Mouse (Mus musculus) frontal cortex, adult (tissue): ENCODE results near the gene Snrpc.

Experiments used
- ATAC-seq: cut with Nextera tagmentation; 2 replicates; pipeline ENCODE4 v1.9.2; 2017; ENCODE audit warnings: mild to moderate bottlenecking, moderate library complexity, mixed read lengths; ENCODE audit not compliant: low TSS enrichment

Gene Snrpc

DNA sequence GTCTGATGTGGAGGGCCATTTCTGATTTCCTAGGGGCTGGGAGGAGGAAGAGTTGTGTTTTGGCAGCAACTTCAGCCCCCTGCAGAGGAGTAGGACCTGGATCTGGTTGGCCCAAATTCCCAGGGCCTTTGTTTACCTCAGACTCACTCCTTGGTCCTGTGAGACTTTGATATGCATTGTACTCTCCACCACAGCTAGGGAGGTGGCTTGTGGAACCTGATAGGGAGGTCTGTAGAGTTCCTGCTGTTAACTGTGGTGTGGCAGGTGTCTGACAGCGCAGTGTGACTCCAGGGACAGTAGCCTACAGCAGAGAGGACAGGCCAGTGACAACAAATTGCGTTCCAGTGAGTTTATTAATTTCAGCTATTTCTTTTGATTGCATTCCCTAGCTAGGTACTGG, 21.2 kb downstream of the Snrpc start:
- no peak for ATAC-seq

DNA sequence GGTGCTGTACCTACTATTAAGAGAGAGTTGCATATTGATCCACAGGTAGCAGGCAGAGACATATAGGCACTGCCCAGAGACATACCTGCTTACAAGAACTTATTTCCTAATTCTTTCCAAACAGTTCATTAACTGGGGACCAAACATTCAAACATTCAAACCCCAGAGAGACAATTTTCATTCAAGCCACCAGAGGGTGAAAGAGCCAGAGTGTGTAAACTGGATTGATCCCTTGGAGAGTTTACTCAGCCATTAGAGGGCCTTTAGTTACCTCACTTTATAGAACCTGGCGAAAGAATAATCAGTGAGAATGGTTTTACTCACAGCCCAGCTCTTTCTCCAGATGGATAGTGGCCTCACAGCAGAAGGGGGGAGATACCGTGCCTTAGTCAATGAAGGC, 27.5 kb downstream of the Snrpc start:
- no peak for ATAC-seq

DNA sequence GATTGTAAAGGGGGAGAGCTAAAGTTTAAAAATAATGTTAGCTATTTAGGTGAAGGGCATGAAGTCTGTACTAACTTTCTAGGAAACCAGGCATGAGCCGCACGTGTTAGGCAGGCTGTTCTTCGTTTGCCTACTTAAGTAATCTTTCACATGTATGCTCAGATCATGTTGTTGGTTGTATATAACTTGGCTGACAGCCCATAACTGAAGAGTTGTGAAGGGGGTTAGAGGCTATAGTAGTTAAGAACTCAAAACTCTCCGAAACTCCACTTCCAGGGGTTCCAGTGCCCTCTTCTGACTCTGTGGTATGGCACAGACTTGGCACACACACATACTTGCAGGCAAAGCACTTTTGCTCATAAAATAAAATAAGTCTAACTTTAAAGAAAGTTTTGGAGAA, 28.8 kb downstream of the Snrpc start:
- ATAC-seq, result no peak

DNA sequence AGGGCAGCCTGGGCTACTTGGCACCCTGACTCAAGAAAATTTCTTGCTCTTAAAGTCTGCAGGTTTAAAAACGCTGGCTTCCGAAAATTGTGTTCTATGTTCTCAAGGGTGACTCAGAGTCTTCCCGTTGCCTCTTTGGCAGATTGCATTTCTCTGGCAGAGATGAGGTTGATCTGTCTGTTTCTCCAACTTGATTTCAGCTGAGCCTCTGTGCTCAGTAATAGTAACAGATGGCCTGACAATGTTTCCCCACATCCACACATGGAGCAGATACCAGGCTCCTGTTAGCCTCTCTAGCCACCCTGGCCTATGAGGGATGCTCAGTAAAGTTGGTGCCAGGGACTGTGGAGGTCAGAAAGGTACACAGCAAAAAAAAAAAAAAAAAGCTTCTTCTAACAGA, 33.9 kb downstream of the Snrpc start:
- peak; percentile 95 for ATAC-seq

DNA sequence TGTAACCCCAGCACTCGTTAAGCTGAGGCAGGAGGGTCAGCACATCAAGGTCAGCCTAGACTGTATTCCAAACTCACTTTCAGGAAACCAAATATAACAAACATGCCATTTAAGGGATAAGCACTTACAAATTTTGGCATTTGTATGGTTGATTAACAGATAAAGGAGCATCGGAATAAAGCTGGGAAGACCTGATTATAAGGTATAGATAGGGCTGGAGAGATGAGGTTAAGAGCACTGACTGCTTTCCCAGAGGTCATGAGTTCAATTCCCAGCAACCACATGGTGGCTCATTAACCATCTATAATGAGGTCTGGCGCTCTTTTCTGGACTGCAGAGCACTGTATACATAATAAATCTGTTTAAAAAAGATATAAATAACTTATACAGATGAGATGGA, 35.6 kb downstream of the Snrpc start:
- ATAC-seq, result no peak

DNA sequence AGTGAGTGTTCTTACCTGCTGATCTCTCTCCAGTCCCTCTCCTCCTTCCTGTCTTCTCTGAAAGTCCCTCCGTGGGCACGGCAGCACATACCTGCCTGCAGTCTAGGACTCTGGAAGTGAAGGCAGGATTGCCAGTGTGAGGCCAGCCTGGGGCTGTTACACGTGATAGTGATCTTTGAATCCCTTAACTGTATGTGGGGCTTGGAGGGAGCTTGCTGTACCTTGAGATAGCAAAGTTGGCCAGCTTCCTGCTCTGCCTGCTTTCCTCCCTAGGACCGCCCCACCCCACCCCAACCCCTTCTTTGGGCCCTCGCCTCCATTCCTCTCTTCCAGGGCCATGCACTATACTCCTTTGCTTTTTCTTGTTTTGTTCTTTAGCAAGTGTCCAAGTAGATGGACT, 36.6 kb downstream of the Snrpc start:
- ATAC-seq, result no peak

DNA sequence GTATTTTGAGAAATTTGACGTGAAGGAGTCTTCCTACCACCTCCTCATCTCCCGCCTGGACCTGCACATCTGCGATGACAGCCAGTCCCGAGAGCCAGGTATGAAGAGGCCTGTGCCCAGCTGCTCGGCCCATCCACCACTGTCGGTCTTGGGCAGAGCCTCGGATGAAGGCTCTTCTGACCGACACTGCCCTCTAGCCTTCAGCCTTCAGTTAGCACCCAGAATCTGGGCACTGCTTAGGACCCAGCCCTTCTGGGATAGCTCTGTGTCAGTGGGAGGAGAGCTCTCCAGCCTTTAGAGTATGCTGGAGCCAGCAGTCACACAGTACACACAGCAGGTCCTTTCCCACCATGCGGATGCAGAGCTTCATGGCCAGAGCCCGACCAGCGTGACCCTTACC, 43.6 kb downstream of the Snrpc start:
- no peak for ATAC-seq

DNA sequence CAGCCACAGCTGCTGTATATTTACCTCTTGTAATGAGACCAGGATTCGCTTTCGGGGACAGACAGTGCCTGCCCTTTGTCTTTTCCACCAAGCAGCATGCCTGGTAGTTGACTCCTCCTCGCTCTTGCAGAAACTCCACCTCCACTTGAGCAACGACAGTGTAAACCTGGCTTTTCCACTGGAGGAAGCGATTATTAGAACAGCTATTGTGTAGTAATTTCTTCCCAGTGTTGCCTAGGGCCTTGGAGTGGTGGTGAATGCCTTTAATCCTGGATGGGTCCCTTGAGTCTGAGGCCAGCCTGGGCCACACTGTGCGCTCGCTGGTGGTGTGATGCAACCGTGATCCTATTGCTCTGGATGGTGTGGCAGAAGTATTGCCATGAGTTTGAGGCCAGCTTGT, 45.2 kb downstream of the Snrpc start:
- ATAC-seq, result no peak

DNA sequence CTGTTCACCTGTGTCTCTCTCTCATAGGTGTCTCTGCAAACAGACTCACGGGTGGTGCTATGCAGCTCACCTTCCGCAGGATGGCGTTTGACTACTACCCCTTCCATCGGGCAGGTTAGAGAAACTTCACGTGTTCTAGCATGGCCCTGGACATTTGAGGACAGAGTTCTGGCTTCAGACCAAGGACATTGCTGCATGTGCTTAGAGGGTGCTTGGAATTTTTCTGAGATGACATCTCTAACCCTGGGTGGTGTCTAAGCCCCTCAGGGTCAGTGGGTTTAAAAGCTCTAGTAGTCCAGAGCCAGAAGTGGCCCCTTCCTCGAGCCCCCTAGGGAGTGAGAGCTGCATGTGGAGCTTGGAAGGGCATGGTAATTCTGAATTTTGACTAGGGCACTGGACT, 46.0 kb downstream of the Snrpc start:
- no peak for ATAC-seq

DNA sequence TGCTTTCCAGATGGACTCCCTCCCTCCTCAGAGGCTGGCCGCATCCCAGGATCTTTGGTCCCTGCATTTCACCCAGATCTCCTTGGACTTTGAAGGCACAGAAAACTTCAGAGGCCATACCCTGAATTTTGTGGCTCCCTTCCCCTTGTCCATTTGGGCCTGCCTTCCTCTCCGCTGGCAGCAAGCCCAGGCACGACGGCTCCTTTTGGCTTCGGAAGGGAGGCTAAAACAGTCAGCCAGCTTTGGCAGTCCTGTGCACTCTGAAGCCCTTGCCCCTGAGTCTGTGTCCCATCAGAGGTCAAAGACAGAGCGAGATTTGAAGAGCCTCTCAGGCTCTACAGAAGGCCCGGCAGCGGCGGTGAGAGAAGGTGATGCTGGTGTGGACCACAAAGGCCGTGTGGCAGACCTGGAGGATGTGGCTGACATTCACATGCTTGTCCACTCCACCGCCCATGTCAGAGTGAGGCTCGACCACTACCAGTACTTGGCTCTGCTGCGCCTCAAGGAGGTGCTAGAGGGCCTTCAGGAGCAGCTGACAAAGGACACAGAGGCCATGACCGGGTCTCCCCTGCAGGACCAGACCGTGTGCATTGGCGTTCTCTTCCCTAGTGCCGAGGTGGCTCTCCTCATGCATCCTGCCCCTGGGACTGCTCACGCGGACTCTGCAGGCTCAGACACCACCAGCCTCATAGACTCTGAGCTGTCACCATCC, 48.7 kb downstream of the Snrpc start:
- ATAC-seq, result no peak
